Mouse (Mus musculus) spleen, adult 2 months (tissue): ENCODE results near the gene Slc15a1.

ENCODE experiments used
- CTCF ChIP-seq: fragments of 200-500 bp; IDR thresholded peaks from 2 replicates; pipeline ENCODE4 v1.5.1; 2011; ENCODE audit warnings: mild to moderate bottlenecking, inconsistent platforms; ENCODE audit not compliant: insufficient read depth, insufficient read length, insufficient replicate concordance; ENCODE audit errors: extremely low read depth
- POLR2A ChIP-seq: fragments of 200-500 bp; IDR thresholded peaks from 2 replicates; pipeline ENCODE4 v1.6.1; 2011; ENCODE audit warnings: low read depth, low read length, inconsistent platforms

- TF ChIP-seq POLR2A (no peak), CTCF (no peak)
Measured at GRCm38 (mm10) chr14:121436455-121436854, 68.6 kb downstream of the Slc15a1 start.
